Mouse (Mus musculus) erythroblast, embryonic 14.5 days (primary cell): ENCODE measurements around the gene Musk. TPM values are rescaled to one million over a fixed set of nuclear protein-coding genes. Genes with fewer than 3 reads are reported as not detected.

Source experiments
- H3K27me3 ChIP-seq: 2 replicates; pipeline ENCODE4 v1.6.1; 2012; ENCODE audit warnings: inconsistent platforms; ENCODE audit not compliant: control insufficient read depth
- H3K36me3 ChIP-seq: 2 replicates; pipeline ENCODE4 v1.6.1; 2012; ENCODE audit warnings: mild to moderate bottlenecking, inconsistent platforms; ENCODE audit not compliant: control insufficient read depth
- H3K4me1 ChIP-seq: 2 replicates; pipeline ENCODE4 v1.6.1; 2012; ENCODE audit warnings: inconsistent platforms; ENCODE audit not compliant: control insufficient read depth
- H3K4me3 ChIP-seq: replicated peaks from 2 replicates; pipeline ENCODE3; 2012; ENCODE audit warnings: moderate library complexity, mild to moderate bottlenecking, inconsistent platforms
- H3K9me3 ChIP-seq: 2 replicates; pipeline ENCODE4 v1.6.1; 2012; ENCODE audit warnings: low read length, inconsistent platforms, mixed read lengths; ENCODE audit not compliant: control insufficient read depth
- GATA1 ChIP-seq: IDR thresholded peaks from 2 replicates; pipeline ENCODE4 v1.6.1; 2012; ENCODE audit warnings: low read length, inconsistent platforms, mixed read lengths
- TAL1 ChIP-seq: IDR thresholded peaks from 3 replicates; pipeline ENCODE4 v1.6.1; 2012; ENCODE audit warnings: low read length, inconsistent platforms, mixed read lengths
- polyA plus RNA-seq: library from polyadenylated mRNA; stranded (reverse); fragments of >175 nt; gene quantifications from 2 replicates; pipeline ENCODE4 v1.2.3, GENCODE M21; 2012

The Musk gene
- polyA plus RNA-seq, 1 experiment, result not detected

DNA sequence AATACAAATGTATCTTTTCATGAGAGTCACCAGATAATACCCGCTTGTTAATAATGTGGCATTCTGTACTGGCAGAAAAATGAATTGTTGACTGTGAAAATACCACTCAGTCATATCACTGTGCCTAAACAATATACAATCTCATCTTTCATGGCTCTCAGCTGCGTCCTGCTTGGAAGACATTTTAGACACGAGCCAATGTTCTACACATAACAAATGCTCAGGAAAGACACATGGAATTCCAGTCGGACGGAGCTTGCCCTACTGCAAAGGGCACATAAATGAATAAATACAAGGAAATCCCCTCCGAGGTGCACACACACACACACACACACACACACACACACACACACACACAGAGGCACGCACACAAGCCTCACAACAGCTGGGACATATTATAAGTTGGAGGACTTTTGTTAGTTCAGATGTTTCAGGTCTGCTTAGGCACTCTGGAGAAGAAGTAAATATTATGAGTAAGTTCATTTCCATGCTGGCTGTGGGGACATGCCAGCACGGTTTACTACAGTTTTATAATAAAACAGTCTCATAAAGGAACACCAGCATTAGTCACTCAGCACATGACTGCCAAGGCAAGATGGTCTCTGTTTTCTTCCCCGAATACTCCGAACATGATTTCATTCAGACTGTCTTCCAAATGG lies 14.1 kb upstream of the Musk start:
- Histone ChIP-seq H3K27me3 (no peaks in the 10 kb centered on the region), H3K4me1 (no peaks in the 10 kb centered on the region), H3K36me3 (no peaks in the 10 kb centered on the region), H3K4me3 (no peak overlapping the region), H3K9me3 (no peaks in the 10 kb centered on the region)
- TF ChIP-seq GATA1 (no peak), TAL1 (no peak)

DNA sequence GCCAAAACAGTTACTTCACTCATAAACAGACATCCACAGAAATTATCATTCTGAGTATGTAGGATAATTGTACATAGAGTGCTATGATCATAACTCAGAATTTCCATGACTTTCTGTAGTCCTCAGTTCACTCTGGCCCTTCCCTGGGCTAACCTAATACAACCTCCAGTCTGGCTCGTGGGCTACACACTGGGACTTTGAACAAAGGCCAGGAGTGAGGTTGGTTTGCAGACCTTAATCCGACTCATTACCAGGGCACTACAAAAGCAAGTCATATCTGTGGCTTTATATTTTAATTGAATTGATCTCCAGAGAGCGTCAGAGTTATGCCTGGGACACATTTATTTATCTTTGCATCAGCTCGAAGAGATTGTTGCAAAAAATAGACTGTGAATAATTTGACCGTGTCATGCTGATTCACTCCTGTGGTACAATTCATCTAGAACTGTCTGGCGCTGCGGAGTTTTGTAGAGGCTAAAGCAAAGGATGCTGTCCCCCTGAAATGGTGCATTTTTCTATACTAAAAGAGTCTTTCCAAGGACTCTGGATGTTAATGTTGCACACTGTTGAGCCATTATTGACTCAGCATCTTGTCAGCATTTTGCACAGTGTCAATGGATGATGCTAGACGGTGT lies 10.4 kb upstream of the Musk start:
- Histone ChIP-seq H3K36me3 (no peaks in the 10 kb centered on the region), H3K9me3 (no peaks in the 10 kb centered on the region), H3K27me3 (no peaks in the 10 kb centered on the region), H3K4me1 (no peaks in the 10 kb centered on the region), H3K4me3 (no peak overlapping the region)
- no peak for TF ChIP-seq GATA1
- no peak for TF ChIP-seq TAL1

DNA sequence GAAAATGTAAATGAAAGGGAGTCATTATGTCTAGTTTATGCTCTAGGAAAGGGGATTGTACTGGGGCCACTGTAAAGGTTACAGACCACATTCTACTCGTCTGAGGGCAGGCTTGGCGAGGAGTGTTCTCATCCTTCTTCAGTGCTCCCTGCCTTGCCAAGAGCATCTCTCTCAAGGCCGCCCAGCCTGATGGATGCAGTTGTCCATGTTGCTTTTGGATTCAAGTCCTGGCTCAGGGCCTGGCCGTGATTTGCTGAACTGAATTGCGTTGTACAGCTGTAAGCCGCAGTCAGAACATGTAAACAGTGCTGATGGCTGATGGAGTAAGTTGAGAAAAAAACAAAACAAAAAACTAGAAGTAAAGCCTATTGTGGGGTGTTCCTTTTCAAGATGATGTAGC lies 7.4 kb upstream of the Musk start:
- H3K9me3 ChIP-seq, result no peaks in the 10 kb centered on the region
- H3K4me1 ChIP-seq, result no peaks in the 10 kb centered on the region
- H3K27me3 ChIP-seq, result no peaks in the 10 kb centered on the region
- H3K36me3 ChIP-seq, result no peaks in the 10 kb centered on the region
- TF ChIP-seq GATA1, result no peak
- TF ChIP-seq TAL1, result no peak
- H3K4me3 ChIP-seq, result no peak overlapping the region

DNA sequence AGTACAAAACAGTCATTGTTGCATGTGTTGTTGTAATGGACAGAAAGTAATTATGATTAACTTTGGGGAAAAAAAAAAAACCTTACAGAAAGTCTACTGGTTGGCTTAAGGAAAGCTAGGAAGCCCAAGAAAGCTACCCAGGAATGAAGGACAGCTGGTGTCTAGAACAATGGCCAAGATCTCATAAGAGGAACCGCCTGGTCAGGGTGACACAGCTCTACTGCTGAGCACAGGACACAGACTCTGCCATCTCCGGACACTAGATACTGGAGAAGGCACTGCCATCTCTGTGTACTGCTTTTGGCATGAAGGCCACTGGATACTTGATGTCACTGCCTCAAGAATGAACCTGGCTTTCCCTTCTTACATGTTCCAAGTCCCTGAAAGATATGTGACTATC lies 5.6 kb upstream of the Musk start:
- Histone ChIP-seq H3K4me1 (no peaks in the 10 kb centered on the region), H3K27me3 (no peaks in the 10 kb centered on the region), H3K36me3 (no peaks in the 10 kb centered on the region), H3K4me3 (no peak overlapping the region), H3K9me3 (no peaks in the 10 kb centered on the region)
- TF ChIP-seq TAL1 (no peak), GATA1 (no peak)

DNA sequence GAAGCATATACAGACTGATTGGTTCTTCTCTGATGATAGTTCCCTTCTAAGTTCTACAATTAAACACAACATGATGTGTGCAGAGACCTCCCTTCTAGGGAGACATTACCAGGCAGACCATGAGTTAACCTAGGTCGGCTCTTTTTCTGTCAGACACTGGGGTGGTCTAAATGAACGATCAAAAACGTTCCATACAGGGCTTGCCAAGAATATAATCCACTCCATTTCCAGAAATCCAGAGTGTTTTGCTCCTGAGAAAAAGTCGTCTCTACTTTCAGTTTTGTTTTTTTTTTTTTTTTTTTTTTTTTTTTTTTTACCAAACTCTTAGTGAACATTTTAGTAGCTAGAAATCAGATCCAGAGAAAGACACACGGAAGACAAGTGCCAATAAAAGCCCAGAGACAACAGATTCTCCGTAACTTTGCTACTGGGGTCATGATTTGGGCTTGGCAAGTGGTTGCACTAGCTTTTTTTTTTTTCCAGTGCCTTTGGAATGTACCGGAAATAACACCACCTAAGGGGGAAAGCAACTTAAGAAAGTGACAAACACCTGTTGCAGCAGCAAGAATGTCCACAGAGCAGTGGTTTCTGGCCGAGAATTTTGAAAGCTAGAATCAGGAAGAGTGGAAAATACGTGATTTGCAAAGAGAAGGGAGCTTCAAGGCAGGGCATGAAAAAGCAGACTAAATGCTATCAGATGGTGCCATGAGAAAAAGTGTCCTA lies 769 bp downstream of the Musk start:
- Histone ChIP-seq H3K4me3 (no peak overlapping the region), H3K4me1 (no peaks in the 10 kb centered on the region), H3K36me3 (no peaks in the 10 kb centered on the region), H3K27me3 (no peaks in the 10 kb centered on the region), H3K9me3 (no peaks in the 10 kb centered on the region)
- no peak for TF ChIP-seq GATA1
- TF ChIP-seq TAL1, result no peak

DNA sequence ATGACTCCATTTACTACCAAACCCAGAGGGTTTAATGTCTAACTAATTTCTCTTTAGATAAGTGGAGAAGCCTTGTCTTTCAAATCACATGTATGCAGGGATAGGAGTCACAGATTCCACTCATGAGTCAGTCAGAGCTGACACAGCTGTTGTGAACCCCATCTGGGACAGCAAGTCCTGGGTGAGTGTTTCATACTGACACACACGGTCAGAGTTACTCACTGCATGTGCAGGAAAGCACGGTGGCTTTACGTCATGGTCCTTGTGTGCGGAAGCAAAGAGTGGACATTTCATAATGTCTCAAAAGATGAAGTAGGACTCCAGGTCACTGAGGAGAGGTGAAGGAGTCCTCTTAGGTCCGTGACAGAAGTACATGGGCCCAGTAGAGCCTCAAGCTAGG lies 3.0 kb downstream of the Musk start:
- Histone ChIP-seq H3K36me3 (no peaks in the 10 kb centered on the region), H3K4me1 (no peaks in the 10 kb centered on the region), H3K27me3 (no peaks in the 10 kb centered on the region), H3K9me3 (no peaks in the 10 kb centered on the region), H3K4me3 (no peak overlapping the region)
- TF ChIP-seq TAL1 (no peak), GATA1 (no peak)

DNA sequence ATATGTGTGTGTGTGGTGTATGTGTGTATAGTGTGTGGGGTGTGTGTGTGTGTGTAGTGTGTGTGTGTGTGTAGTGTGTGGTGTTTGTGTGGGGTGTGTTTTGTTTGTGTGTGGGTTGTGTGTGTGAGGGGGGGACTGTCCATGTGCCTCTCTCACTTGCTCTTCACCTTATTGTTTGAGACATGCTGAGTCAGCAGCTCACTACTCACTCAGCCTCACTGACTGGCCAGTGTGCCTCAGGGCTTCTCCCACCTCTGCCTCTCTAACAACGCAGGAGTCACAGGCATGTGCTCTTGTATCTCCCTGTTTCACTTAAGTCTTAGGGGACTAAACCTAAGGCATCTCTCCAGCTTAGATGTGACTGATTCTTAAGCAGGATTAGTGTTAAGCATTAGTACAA lies 6.1 kb downstream of the Musk start:
- no peaks in the 10 kb centered on the region for H3K4me1 ChIP-seq
- H3K27me3 ChIP-seq, result no peaks in the 10 kb centered on the region
- H3K4me3 ChIP-seq, result no peak overlapping the region
- no peaks in the 10 kb centered on the region for H3K9me3 ChIP-seq
- TF ChIP-seq GATA1 (no peak), TAL1 (no peak)
- no peaks in the 10 kb centered on the region for H3K36me3 ChIP-seq

DNA sequence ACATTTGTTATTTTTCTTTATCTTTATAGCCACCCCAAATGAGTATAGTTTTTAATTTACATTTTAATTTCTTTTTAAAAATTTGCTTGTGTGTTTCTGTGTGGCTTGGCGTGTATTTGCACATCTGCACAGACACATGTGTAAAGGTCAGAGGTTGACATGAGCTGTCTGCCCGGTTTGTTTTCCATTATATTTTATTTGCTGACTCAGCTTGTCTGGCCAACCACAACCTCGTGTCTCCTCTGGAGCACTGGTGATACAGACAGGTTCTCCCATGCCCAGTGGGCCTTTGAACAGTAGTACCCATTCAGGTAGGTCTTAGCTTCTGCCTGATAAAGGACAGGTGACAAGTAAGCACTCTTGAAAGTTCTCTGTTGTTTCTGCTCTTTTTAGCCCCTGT lies 7.3 kb downstream of the Musk start:
- no peaks in the 10 kb centered on the region for H3K36me3 ChIP-seq
- H3K4me1 ChIP-seq, result no peaks in the 10 kb centered on the region
- no peak for TF ChIP-seq GATA1
- no peak for TF ChIP-seq TAL1
- H3K9me3 ChIP-seq, result no peaks in the 10 kb centered on the region
- no peak overlapping the region for H3K4me3 ChIP-seq
- H3K27me3 ChIP-seq, result no peaks in the 10 kb centered on the region

DNA sequence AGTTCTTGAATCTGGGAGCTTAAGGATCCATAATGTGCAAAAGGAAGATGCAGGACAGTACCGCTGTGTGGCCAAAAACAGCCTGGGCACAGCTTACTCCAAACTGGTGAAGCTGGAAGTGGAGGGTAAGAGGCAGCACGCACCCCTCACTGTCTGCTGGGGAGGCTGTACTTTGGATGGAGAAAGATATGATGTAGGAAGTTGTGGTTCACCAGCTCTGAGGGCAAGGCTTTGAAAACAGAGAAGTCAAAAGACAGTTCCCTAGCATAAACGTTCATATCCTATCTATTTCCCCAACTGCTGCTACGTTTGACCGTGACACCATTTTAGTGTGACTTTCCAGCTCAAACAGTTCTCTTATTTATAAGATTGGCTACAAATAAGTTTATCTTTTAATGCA lies 18.1 kb downstream of the Musk start:
- no peak overlapping the region for H3K4me3 ChIP-seq
- no peaks in the 10 kb centered on the region for H3K36me3 ChIP-seq
- H3K4me1 ChIP-seq, result no peaks in the 10 kb centered on the region
- no peak for TF ChIP-seq TAL1
- no peak for TF ChIP-seq GATA1
- no peaks in the 10 kb centered on the region for H3K27me3 ChIP-seq
- H3K9me3 ChIP-seq, result no peaks in the 10 kb centered on the region
